Mouse (Mus musculus) neural tube, embryonic 14.5 days (tissue): Measurements from ENCODE around the gene Wbp1. TPM values are rescaled to one million over a fixed set of nuclear protein-coding genes. Genes with fewer than 3 reads are reported as not detected.

Experiments
- ATAC-seq: fragments of 200-750 bp; cut with Nextera tagmentation; 2 replicates; pipeline ENCODE4 v1.8.0; 2017; ENCODE audit warnings: low read depth, mild to moderate bottlenecking, moderate TSS enrichment, moderate library complexity
- H3K27ac ChIP-seq: fragments of 300-500 bp; sonication (generic); 2 replicates; pipeline ENCODE4 v1.5.1; 2014; ENCODE audit warnings: low read depth, mild to moderate bottlenecking, control low read depth, low read length, moderate library complexity, mixed read lengths
- H3K27me3 ChIP-seq: fragments of 300-500 bp; sonication (generic); 2 replicates; pipeline ENCODE4 v1.6.1; 2014; ENCODE audit warnings: low read length; ENCODE audit not compliant: control insufficient read depth, insufficient read depth
- H3K36me3 ChIP-seq: fragments of 300-500 bp; sonication (generic); 2 replicates; pipeline ENCODE4 v1.6.1; 2014; ENCODE audit warnings: low read length, mixed read lengths; ENCODE audit not compliant: control insufficient read depth, insufficient read depth
- H3K4me1 ChIP-seq: fragments of 300-500 bp; sonication (generic); 2 replicates; pipeline ENCODE4 v1.6.1; 2014; ENCODE audit warnings: low read length; ENCODE audit not compliant: control insufficient read depth, insufficient read depth
- H3K4me2 ChIP-seq: fragments of 300-500 bp; sonication (generic); 2 replicates; pipeline ENCODE4 v1.6.1; 2014; ENCODE audit warnings: mild to moderate bottlenecking, low read depth, low read length, control low read depth
- H3K4me3 ChIP-seq: fragments of 300-500 bp; sonication (generic); 2 replicates; pipeline ENCODE4 v1.5.1; 2014; ENCODE audit warnings: low read depth, low read length, control low read depth, mixed read lengths
- H3K9ac ChIP-seq: fragments of 300-500 bp; sonication (generic); replicated peaks from 2 replicates; pipeline ENCODE4 v1.6.1; 2014; ENCODE audit warnings: low read depth, mild to moderate bottlenecking, control low read depth, low read length, mixed read lengths
- H3K9me3 ChIP-seq: fragments of 300-500 bp; sonication (generic); 2 replicates; pipeline ENCODE4 v1.6.1; 2016; ENCODE audit warnings: low read length; ENCODE audit not compliant: control insufficient read depth
- WGBS: fragments of 180-500 bp; shearing (Covaris S2); extraction: QIAGEN DNeasy Blood & Tissue Kit; methylation state at CpG from one replicate; pipeline ENCODE4 v1.1.7; 2014; 5-methylcytosine and 5-hydroxymethylcytosine counted together
- microRNA counts: library from miRNA; unstranded; fragments of <30 nt; microRNA quantifications from one replicate; lab custom pipeline; 2016
- microRNA-seq: library from miRNA; unstranded; fragments of <30 nt; microRNA quantifications from one replicate; pipeline ENCODE4, GENCODE M21; 2016
- polyA plus RNA-seq: library from polyadenylated mRNA; unstranded; fragments of >200 nt; fragmentation: Nextera tagmentation; extraction: Ambion mirVana; gene quantifications from 2 replicates; pipeline ENCODE4 v1.2.1, GENCODE M21; 2014

Wbp1 gene
- polyA plus RNA-seq, 1 experiment from 2014 or later: 146 TPM

GRCm38 (mm10) chr6:83069488-83070246, 51.7 kb downstream of the Wbp1 start:
- Histone ChIP-seq H3K36me3 (no peaks in the 10 kb centered on the region), H3K4me1 (no peaks in the 10 kb centered on the region), H3K4me3 (peak overlapping the region; percentile 20), H3K27me3 (peaks cover 71% of the 10 kb centered on the region), H3K27ac (no peak overlapping the region), H3K9me3 (no peaks in the 10 kb centered on the region), H3K4me2 (no peak overlapping the region), H3K9ac (no peak overlapping the region; the same call in 1 of the 2 replicates)
- under 1% methylated on average over 69 of the region's 69 CpGs for WGBS
- ATAC-seq: peak; percentile 38; the same call in 1 of the 2 replicates

MicroRNAs within 50 kb of the gene (microRNA counts, 519-probe panel; counts per million panel counts)
- microRNA mmu-miR-3470a+mmu-miR-3470b (lab: Ali Mortazavi, UCI): not detected

Small RNA genes within 50 kb of the gene (microRNA-seq; reads per million reads assigned to microRNA genes)
- gene Mir3470a: not detected

Other genes with a start within 250 kb of the Wbp1 start
- gene Sema4f, start 181.8 kb downstream of the Wbp1 start, polyA plus RNA-seq: 13.7 and 19.5 TPM in 2 replicates
- gene M1ap, start 174.7 kb downstream of the Wbp1 start, polyA plus RNA-seq: not detected in 2 replicates
- gene Dok1, start 88.1 kb downstream of the Wbp1 start, polyA plus RNA-seq: 1.0 and 2.0 TPM in 2 replicates
- gene Loxl3, start 87.4 kb downstream of the Wbp1 start, polyA plus RNA-seq: 4.2 and 6.1 TPM in 2 replicates
- 122 and 123 TPM in 2 replicates for gene Aup1, start 67.0 kb downstream of the Wbp1 start, polyA plus RNA-seq
- 37.8 and 45.9 TPM in 2 replicates for gene Htra2, start 66.3 kb downstream of the Wbp1 start, polyA plus RNA-seq
- 0.24 and 0.54 TPM in 2 replicates for gene Dqx1, start 63.7 kb downstream of the Wbp1 start, polyA plus RNA-seq
- gene Tlx2, start 51.3 kb downstream of the Wbp1 start, polyA plus RNA-seq: 7.1 TPM in 1 of 2 replicates, not detected in the other
- gene Pcgf1, start 43.7 kb downstream of the Wbp1 start, polyA plus RNA-seq: 44.9 and 46.6 TPM in 2 replicates
- not detected in 2 replicates for gene Lbx2, start 35.2 kb downstream of the Wbp1 start, polyA plus RNA-seq
- 5.6 and 6.3 TPM in 2 replicates for gene Ccdc142, start 20.0 kb downstream of the Wbp1 start, polyA plus RNA-seq
- gene Gm42688, start 19.9 kb downstream of the Wbp1 start, polyA plus RNA-seq: 3.7 and 4.3 TPM in 2 replicates
- 118 and 119 TPM in 2 replicates for gene Mrpl53, start 12.5 kb downstream of the Wbp1 start, polyA plus RNA-seq
- gene Mogs, start 6.1 kb downstream of the Wbp1 start, polyA plus RNA-seq: 21.9 and 25.3 TPM in 2 replicates
- gene Ino80b, start 3.9 kb upstream of the Wbp1 start, polyA plus RNA-seq: 13.5 and 14.3 TPM in 2 replicates
- 6.3 and 8.8 TPM in 2 replicates for gene Rtkn, start 13.9 kb upstream of the Wbp1 start, polyA plus RNA-seq
- gene Wdr54, start 34.8 kb upstream of the Wbp1 start, polyA plus RNA-seq: 18.2 and 25.7 TPM in 2 replicates
- gene 1700003E16Rik, start 34.8 kb upstream of the Wbp1 start, polyA plus RNA-seq: 4.2 and 7.8 TPM in 2 replicates
- 122 and 147 TPM in 2 replicates for gene Dctn1, start 44.4 kb upstream of the Wbp1 start, polyA plus RNA-seq
- gene Slc4a5, start 98.3 kb upstream of the Wbp1 start, polyA plus RNA-seq: not detected in 2 replicates
- gene Mthfd2, start 204.3 kb upstream of the Wbp1 start, polyA plus RNA-seq: 28.7 and 30.7 TPM in 2 replicates
- gene Mob1a, start 204.5 kb upstream of the Wbp1 start, polyA plus RNA-seq: 22.3 and 32.2 TPM in 2 replicates
- 57.3 and 57.5 TPM in 2 replicates for gene Bola3, start 227.6 kb upstream of the Wbp1 start, polyA plus RNA-seq